Mouse (Mus musculus) myocyte (in vitro differentiated cells): Measurements from ENCODE around the gene Arl8a.

ENCODE experiments used
- CEBPB ChIP-seq: IDR thresholded peaks from 2 replicates; pipeline ENCODE4 v1.6.1; 2011; ENCODE audit warnings: mild to moderate bottlenecking, moderate library complexity; ENCODE audit not compliant: poor library complexity, insufficient read depth, severe bottlenecking
- MYOG ChIP-seq, 3 experiments: IDR thresholded peaks; one replicate each; pipeline ENCODE4 v1.6.1; 2011; ENCODE audit warnings: control low read depth in 2 of 3, low read depth in 2 of 3, mild to moderate bottlenecking in 2 of 3; ENCODE audit not compliant: insufficient read length in 2 of 3, control insufficient read depth in 1 of 3, insufficient read depth in 1 of 3
- POLR2A ChIP-seq: IDR thresholded peaks from one replicate; pipeline ENCODE4 v1.6.1; 2011; ENCODE audit warnings: low read depth, mild to moderate bottlenecking, control low read depth, moderate library complexity; ENCODE audit not compliant: insufficient read length
- REST ChIP-seq: IDR thresholded peaks from one replicate; pipeline ENCODE4 v1.6.1; 2011; ENCODE audit warnings: mild to moderate bottlenecking, control low read depth, moderate library complexity; ENCODE audit not compliant: insufficient read depth, insufficient read length
- TCF3 ChIP-seq: IDR thresholded peaks from one replicate; pipeline ENCODE4 v1.6.1; 2011; ENCODE audit warnings: low read depth, control low read depth; ENCODE audit not compliant: insufficient read length

DNA sequence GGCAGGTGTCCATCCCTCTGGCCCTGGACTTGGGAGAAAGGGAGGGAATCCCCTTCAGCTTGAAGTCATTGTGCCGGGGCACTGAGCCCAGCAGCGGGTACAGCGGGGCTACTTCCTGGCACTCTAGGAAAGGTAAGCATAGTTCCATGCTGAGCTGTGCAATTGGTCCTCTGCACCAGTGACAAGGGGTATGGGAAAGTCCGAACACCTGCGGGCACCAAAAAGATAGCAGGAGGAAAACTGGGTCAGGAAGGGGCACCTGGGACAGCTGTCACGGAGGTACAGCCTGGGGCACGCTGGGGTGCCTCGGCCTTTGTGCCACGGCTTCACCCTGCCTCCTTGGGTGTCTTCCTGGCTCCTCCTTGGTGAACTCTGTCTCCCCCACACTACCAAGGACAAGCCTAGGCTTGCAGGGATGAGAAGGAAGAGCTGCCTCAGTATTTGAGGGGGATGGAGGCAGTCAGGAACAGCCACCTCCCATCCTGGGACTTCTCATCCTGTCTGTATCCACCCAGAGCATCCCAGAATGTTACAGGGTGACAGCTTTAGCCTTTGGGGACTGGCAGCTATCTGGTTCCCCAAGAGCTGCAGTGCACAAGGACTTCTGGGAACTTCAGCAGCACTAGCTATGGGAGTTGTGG, 17.0 kb upstream of the Arl8a start:
- TF ChIP-seq TCF3 (no peak), POLR2A (no peak), CEBPB (no peak), REST (no peak), MYOG (IDR thresholded peaks at IDR 0.05; ENCODE audit: control insufficient read depth in 1 of 3, insufficient read depth in 1 of 3, insufficient read length in 2 of 3, low read depth in 2 of 3) (no peak)
